Mouse (Mus musculus): Measurements from ENCODE around the gene P2ry2. TPM values are rescaled to one million over a fixed set of nuclear protein-coding genes. Genes with fewer than 3 reads are reported as not detected.
A peak's percentile ranks its signal among the peaks of the same experiment; 100 is the strongest.

Gene P2ry2
- polyA plus RNA-seq, 1 experiment from 2014 or later, result 1.7 TPM

DNA sequence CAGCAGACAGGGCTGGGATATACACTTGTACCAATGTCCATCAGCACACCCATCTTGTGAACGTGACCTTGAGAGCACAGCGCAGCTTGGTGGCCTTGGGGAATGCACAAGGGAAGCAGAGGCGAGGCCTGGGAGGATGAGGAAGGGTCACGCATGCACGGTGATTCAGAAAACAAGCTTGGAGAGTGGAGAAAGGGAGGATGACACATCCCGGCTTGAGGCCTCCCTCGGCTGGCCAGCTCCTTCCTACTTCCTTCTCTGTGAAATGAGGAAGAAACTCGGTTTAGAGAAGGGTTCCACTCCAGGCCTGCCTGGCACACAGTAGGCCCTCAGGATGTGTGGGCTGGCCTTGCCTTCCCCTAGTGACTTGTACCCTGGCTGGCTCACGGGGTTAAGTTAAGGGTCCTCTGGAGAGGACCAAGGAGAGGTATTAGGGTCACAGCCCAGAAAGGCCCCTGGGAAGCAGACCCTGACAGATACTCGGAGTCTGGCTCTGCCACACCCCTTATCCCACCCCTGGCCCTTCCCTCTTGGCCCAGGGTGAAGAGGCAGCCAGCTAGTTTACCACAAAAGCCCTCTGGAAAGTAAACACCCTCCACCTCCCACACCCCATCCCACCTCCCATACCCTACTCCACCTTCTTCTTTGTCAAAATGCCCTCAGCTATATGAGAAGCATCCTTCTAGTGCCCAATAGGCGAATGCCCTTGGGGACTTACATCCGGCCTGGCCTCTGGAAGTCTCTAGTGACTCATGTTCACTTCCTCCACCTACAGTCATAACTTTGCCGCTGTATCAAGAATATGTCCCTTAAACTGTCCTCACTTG lies 38.3 kb upstream of the P2ry2 start:
- no peaks in the 10 kb centered on the region for H3K27me3 ChIP-seq (ENCODE audit: control insufficient read depth, insufficient read depth, low read length)
- no peaks in the 10 kb centered on the region for H3K9me3 ChIP-seq (ENCODE audit: control insufficient read depth, low read depth, low read length)
- no peaks in the 10 kb centered on the region for H3K36me3 ChIP-seq (ENCODE audit: control insufficient read depth, insufficient read depth, low read length)
- no peak overlapping the region for H3K4me2 ChIP-seq (replicated peaks; ENCODE audit: low read depth, low read length)
- 69% methylated on average over 13 of the region's 13 CpGs for WGBS
- ATAC-seq (ENCODE audit: insufficient number of reproducible peaks, insufficient read depth, low FRiP score, low read depth), result no peak
- H3K4me1 ChIP-seq (ENCODE audit: control insufficient read depth, insufficient read depth, low read length), result no peaks in the 10 kb centered on the region
- no peak overlapping the region for H3K27ac ChIP-seq (ENCODE audit: low read length)
- no peak overlapping the region for H3K9ac ChIP-seq (replicated peaks; ENCODE audit: low read depth, low read length)
- no peak overlapping the region for H3K4me3 ChIP-seq (ENCODE audit: low read depth, low read length)

GRCm38 (mm10) chr7:101049326-101050087 lies 36.8 kb upstream of the P2ry2 start:
- no peak overlapping the region for H3K27ac ChIP-seq (ENCODE audit: low read length)
- no peaks in the 10 kb centered on the region for H3K9me3 ChIP-seq (ENCODE audit: control insufficient read depth, low read depth, low read length)
- no peaks in the 10 kb centered on the region for H3K27me3 ChIP-seq (ENCODE audit: control insufficient read depth, insufficient read depth, low read length)
- WGBS, result 79% methylated on average over 7 of the region's 7 CpGs
- peaks cover 4% of the 10 kb centered on the region; the same call in 1 of the 2 replicates for H3K4me1 ChIP-seq (ENCODE audit: control insufficient read depth, insufficient read depth, low read length)
- ATAC-seq (ENCODE audit: insufficient number of reproducible peaks, insufficient read depth, low FRiP score, low read depth), result no peak
- H3K9ac ChIP-seq (replicated peaks; ENCODE audit: low read depth, low read length), result no peak overlapping the region
- H3K36me3 ChIP-seq (ENCODE audit: control insufficient read depth, insufficient read depth, low read length), result no peaks in the 10 kb centered on the region
- H3K4me3 ChIP-seq (ENCODE audit: low read depth, low read length), result no peak overlapping the region
- H3K4me2 ChIP-seq (replicated peaks; ENCODE audit: low read depth, low read length), result no peak overlapping the region

DNA sequence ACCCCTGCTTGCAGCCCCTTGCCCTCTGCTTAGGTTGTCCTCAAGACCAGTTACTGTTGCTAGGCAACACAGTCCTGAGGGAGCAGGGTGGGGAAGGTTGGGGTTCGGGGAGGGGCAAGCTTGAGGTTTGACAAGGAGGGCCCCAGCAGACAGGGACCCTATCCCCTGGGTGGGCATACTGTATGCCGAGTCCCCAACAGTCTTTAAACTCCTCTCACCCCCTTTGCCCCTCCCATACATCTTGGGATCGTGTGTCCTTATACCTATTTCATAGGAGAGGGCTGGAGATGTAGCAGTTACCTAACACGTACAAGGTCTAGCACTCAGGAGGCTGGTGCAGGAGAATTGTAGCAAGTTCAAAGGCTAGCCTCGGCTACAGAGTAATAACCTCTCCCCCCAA lies 35.6 kb upstream of the P2ry2 start:
- H3K36me3 ChIP-seq (ENCODE audit: control insufficient read depth, insufficient read depth, low read length), result no peaks in the 10 kb centered on the region
- no peak overlapping the region for H3K4me2 ChIP-seq (replicated peaks; ENCODE audit: low read depth, low read length)
- no peaks in the 10 kb centered on the region for H3K9me3 ChIP-seq (ENCODE audit: control insufficient read depth, low read depth, low read length)
- WGBS, result 71% methylated on average over 5 of the region's 5 CpGs
- no peak overlapping the region for H3K27ac ChIP-seq (ENCODE audit: low read length)
- ATAC-seq (ENCODE audit: insufficient number of reproducible peaks, insufficient read depth, low FRiP score, low read depth), result no peak
- no peaks in the 10 kb centered on the region for H3K27me3 ChIP-seq (ENCODE audit: control insufficient read depth, insufficient read depth, low read length)
- H3K4me1 ChIP-seq (ENCODE audit: control insufficient read depth, insufficient read depth, low read length), result peaks cover 16% of the 10 kb centered on the region; the same call in 1 of the 2 replicates
- H3K9ac ChIP-seq (replicated peaks; ENCODE audit: low read depth, low read length), result no peak overlapping the region
- H3K4me3 ChIP-seq (ENCODE audit: low read depth, low read length), result no peak overlapping the region

DNA sequence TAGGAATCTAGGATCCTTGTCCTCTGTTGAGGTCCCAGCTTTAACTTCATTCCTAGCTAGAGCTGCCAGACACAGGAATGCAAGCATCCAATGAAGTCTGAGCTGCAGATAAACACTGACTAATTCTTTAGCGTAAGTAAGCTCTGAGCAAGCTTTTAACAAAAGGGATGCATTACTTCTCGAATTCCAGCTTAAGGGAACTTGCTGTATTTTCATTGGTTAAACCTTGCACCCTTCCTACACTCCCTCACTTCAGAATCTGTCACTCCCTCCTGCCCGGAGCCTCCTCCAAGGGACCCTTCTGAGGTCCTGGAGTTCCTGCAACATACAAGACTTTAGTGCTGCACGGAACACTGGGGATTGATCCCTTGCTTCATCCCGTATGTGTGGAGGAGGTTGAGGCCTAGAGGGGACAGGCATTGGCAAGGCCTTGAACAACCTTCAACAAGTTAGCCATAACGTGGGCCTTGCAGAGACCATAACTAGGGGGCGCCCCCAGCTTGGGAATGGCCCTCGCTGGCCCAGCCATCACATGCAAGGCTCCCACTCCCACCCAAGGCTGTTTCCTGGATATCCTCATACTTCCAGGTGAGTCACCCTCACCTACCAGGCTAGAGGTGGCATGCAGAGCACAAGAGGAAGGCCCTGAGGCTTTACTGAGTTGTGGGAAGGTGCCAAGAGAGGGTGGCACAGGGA lies 31.3 kb upstream of the P2ry2 start:
- ATAC-seq (ENCODE audit: insufficient number of reproducible peaks, insufficient read depth, low FRiP score, low read depth), result no peak; the same call in 1 of the 2 replicates
- H3K9ac ChIP-seq (replicated peaks; ENCODE audit: low read depth, low read length), result no peak overlapping the region
- no peaks in the 10 kb centered on the region for H3K27me3 ChIP-seq (ENCODE audit: control insufficient read depth, insufficient read depth, low read length)
- H3K9me3 ChIP-seq (ENCODE audit: control insufficient read depth, low read depth, low read length), result no peaks in the 10 kb centered on the region
- peaks cover 28% of the 10 kb centered on the region for H3K4me1 ChIP-seq (ENCODE audit: control insufficient read depth, insufficient read depth, low read length)
- 39% methylated on average over 8 of the region's 8 CpGs for WGBS
- peak overlapping the region; percentile 63; the same call in 1 of the 2 replicates for H3K27ac ChIP-seq (ENCODE audit: low read length)
- H3K36me3 ChIP-seq (ENCODE audit: control insufficient read depth, insufficient read depth, low read length), result no peaks in the 10 kb centered on the region
- H3K4me3 ChIP-seq (ENCODE audit: low read depth, low read length), result no peak overlapping the region
- no peak overlapping the region for H3K4me2 ChIP-seq (replicated peaks; ENCODE audit: low read depth, low read length)

DNA sequence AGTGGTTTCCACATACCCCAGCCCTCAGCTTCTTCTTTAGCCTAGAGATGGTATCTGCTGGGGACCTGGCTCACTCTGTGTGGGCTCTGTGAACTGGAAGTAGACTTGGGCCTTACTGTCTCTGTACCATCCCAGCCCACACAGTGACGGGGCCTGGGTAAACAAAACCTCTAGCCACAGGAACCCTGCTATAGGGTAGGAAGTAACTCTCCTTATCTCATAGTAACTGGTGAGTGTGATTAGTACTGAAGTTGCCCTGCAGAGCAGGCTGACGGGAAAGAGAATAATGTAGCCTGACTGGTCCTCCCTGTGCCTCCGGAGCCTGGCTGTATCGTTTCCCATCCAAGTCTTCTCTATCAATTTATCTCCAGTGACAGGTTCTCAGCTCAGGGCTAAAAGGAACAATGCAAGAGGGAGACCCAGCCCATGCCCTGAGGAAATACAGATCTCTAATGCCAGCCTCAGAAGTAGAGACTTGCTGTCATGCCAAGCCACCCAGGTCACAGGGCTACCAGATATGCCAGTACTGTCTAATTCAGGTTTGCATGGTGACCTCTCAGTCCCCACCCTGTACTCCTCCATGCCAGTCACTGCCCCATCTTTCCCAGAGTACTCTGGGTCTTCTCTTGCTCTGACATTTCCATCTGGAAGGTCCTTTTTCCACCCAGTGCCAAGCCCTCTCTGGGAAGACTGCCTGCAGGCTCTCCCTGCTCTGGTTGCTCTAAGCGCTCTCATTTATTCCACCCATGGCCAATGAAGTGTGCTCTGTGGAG lies 29.5 kb upstream of the P2ry2 start:
- no peak overlapping the region for H3K4me2 ChIP-seq (replicated peaks; ENCODE audit: low read depth, low read length)
- H3K9ac ChIP-seq (replicated peaks; ENCODE audit: low read depth, low read length), result no peak overlapping the region
- H3K27me3 ChIP-seq (ENCODE audit: control insufficient read depth, insufficient read depth, low read length), result no peaks in the 10 kb centered on the region
- no peaks in the 10 kb centered on the region for H3K9me3 ChIP-seq (ENCODE audit: control insufficient read depth, low read depth, low read length)
- no peak overlapping the region for H3K4me3 ChIP-seq (ENCODE audit: low read depth, low read length)
- H3K27ac ChIP-seq (ENCODE audit: low read length), result peak overlapping the region; percentile 40; the same call in 1 of the 2 replicates
- WGBS, result 32% methylated on average over 5 of the region's 5 CpGs
- peaks cover 28% of the 10 kb centered on the region for H3K4me1 ChIP-seq (ENCODE audit: control insufficient read depth, insufficient read depth, low read length)
- peak; percentile 61 for ATAC-seq (ENCODE audit: insufficient number of reproducible peaks, insufficient read depth, low FRiP score, low read depth)
- no peaks in the 10 kb centered on the region for H3K36me3 ChIP-seq (ENCODE audit: control insufficient read depth, insufficient read depth, low read length)

DNA sequence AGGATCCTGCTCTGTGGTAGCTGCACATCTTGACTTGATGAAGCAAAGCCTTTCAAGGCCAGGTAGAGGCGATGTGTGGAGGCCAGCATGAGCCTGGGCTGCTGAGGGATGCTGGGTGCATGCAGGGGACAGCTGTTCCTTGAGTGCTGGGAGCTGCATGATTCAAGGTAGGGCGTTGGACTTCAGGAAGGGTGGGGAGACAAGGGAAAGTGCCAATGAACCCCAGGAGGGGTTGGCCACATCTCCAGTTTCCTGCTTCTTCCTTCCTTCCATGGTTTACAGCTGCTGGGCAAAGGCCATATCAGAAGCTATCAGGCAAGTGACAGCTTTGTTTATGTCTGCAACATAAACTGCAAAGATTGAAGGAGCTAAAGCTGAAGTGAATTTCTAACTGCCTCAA lies 28.9 kb upstream of the P2ry2 start:
- Histone ChIP-seq H3K4me2 (replicated peaks; ENCODE audit: low read depth, low read length) (no peak overlapping the region), H3K9me3 (ENCODE audit: control insufficient read depth, low read depth, low read length) (no peaks in the 10 kb centered on the region)

DNA sequence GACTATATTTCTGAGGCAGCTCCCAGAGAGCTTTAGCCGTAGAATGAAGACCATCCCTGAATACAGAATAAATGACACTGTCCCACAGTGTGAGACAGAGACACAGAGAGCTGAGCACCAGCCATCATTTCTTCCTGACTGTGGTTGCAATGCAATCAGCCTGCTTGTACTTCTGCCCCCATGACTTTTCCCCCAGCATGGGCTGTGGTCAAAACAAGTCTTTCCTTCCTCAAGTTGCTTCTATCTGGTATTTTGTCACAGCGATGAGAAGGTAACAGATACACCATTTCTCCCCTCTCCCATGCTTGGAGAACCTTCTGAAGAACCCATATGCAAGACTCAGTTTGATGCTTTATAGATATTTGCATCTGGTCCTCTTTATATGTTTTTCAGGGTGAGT lies 20.7 kb upstream of the P2ry2 start:
- H3K9me3 ChIP-seq (ENCODE audit: control insufficient read depth, low read depth, low read length), result no peaks in the 10 kb centered on the region
- 0 out of 2 replicates have a peak, but pooled peaks cover 7% of the 10 kb centered on the region for H3K4me1 ChIP-seq (ENCODE audit: control insufficient read depth, insufficient read depth, low read length)
- 84% methylated on average over 2 of the region's 2 CpGs for WGBS
- H3K4me2 ChIP-seq (replicated peaks; ENCODE audit: low read depth, low read length), result no peak overlapping the region
- H3K27me3 ChIP-seq (ENCODE audit: control insufficient read depth, insufficient read depth, low read length), result no peaks in the 10 kb centered on the region
- H3K27ac ChIP-seq (ENCODE audit: low read length), result no peak overlapping the region
- no peak overlapping the region for H3K4me3 ChIP-seq (ENCODE audit: low read depth, low read length)
- ATAC-seq (ENCODE audit: insufficient number of reproducible peaks, insufficient read depth, low FRiP score, low read depth), result no peak
- H3K36me3 ChIP-seq (ENCODE audit: control insufficient read depth, insufficient read depth, low read length), result no peaks in the 10 kb centered on the region
- H3K9ac ChIP-seq (replicated peaks; ENCODE audit: low read depth, low read length), result no peak overlapping the region

More for the DNA sequence above, 28.9 kb upstream of the P2ry2 start:
- H3K36me3 ChIP-seq (ENCODE audit: control insufficient read depth, insufficient read depth, low read length), result no peaks in the 10 kb centered on the region
- no peak overlapping the region for H3K9ac ChIP-seq (replicated peaks; ENCODE audit: low read depth, low read length)
- H3K4me1 ChIP-seq (ENCODE audit: control insufficient read depth, insufficient read depth, low read length), result peaks cover 28% of the 10 kb centered on the region
- H3K4me3 ChIP-seq (ENCODE audit: low read depth, low read length), result no peak overlapping the region
- H3K27me3 ChIP-seq (ENCODE audit: control insufficient read depth, insufficient read depth, low read length), result no peaks in the 10 kb centered on the region
- H3K27ac ChIP-seq (ENCODE audit: low read length), result peak overlapping the region; percentile 40; the same call in 1 of the 2 replicates
- WGBS, result 69% methylated on average over 2 of the region's 2 CpGs
- no peak for ATAC-seq (ENCODE audit: insufficient number of reproducible peaks, insufficient read depth, low FRiP score, low read depth)
